Mouse (Mus musculus): ENCODE measurements around the gene Clec2g. TPM values are rescaled to one million over a fixed set of nuclear protein-coding genes. Genes with fewer than 3 reads are reported as not detected.
"Not testable (repeated sequence)": the region's sequence is repeated elsewhere in the genome, so short reads cannot be mapped to it uniquely, and the experiment has no call there.

Clec2g gene
- polyA plus RNA-seq, 1 experiment from 2014 or later = not detected

- no peaks in the 10 kb centered on the region for H3K9me3 ChIP-seq (replicated peaks)
- H3K36me3 ChIP-seq = no peaks in the 10 kb centered on the region
- no peaks in the 10 kb centered on the region for H3K4me1 ChIP-seq
- no peak overlapping the region for H3K9ac ChIP-seq (replicated peaks)
- no peak overlapping the region for H3K4me3 ChIP-seq (replicated peaks)
- no peak for ATAC-seq (ENCODE audit: low FRiP score)
- WGBS = 84% methylated on average over 5 of the region's 5 CpGs
- no peak overlapping the region for H3K4me2 ChIP-seq
- no peaks in the 10 kb centered on the region for H3K27me3 ChIP-seq (replicated peaks)
- H3K27ac ChIP-seq (replicated peaks) = no peak overlapping the region
These were observed 7.7 kb downstream of the Clec2g start for GRCm38 (mm10) chr6:128941646-128942421.

GRCm38 (mm10) chr6:128945564-128945963, 11.4 kb downstream of the Clec2g start:
- H3K9me3 ChIP-seq (replicated peaks) = no peaks in the 10 kb centered on the region
- no peak overlapping the region for H3K9ac ChIP-seq (replicated peaks)
- no peak overlapping the region for H3K4me3 ChIP-seq (replicated peaks)
- no peaks in the 10 kb centered on the region for H3K4me1 ChIP-seq
- no peaks in the 10 kb centered on the region for H3K27me3 ChIP-seq (replicated peaks)
- no peak overlapping the region for H3K4me2 ChIP-seq
- H3K36me3 ChIP-seq = no peaks in the 10 kb centered on the region
- 89% methylated on average over 3 of the region's 3 CpGs for WGBS
- no peak for ATAC-seq (ENCODE audit: low FRiP score)
- H3K27ac ChIP-seq (replicated peaks) = no peak overlapping the region

- ATAC-seq (ENCODE audit: low FRiP score) = no peak
- Histone ChIP-seq H3K4me2 (no peak overlapping the region), H3K4me1 (no peaks in the 10 kb centered on the region), H3K36me3 (no peaks in the 10 kb centered on the region), H3K4me3 (replicated peaks) (no peak overlapping the region), H3K27me3 (replicated peaks) (no peaks in the 10 kb centered on the region), H3K27ac (replicated peaks) (no peak overlapping the region), H3K9me3 (replicated peaks) (no peaks in the 10 kb centered on the region), H3K9ac (replicated peaks) (no peak overlapping the region)
- WGBS = 100% methylated on average over 1 of the region's 1 CpGs
These were observed 26.9 kb downstream of the Clec2g start for GRCm38 (mm10) chr6:128961110-128961509.

GRCm38 (mm10) chr6:128962108-128962507, 27.9 kb downstream of the Clec2g start:
- H3K27me3 ChIP-seq (replicated peaks); H3K4me1 ChIP-seq; H3K36me3 ChIP-seq; H3K9me3 ChIP-seq (replicated peaks); H3K9ac ChIP-seq (replicated peaks); ATAC-seq (ENCODE audit: low FRiP score); H3K4me2 ChIP-seq; H3K27ac ChIP-seq (replicated peaks); H3K4me3 ChIP-seq (replicated peaks): not testable (repeated sequence)
- 83% methylated on average over 2 of the region's 2 CpGs for WGBS

GRCm38 (mm10) chr6:128964519-128964918, 30.3 kb downstream of the Clec2g start:
- Histone ChIP-seq H3K36me3 (no peaks in the 10 kb centered on the region), H3K4me1 (no peaks in the 10 kb centered on the region), H3K9ac (replicated peaks) (no peak overlapping the region), H3K27ac (replicated peaks) (no peak overlapping the region), H3K9me3 (replicated peaks) (no peaks in the 10 kb centered on the region), H3K4me2 (no peak overlapping the region), H3K27me3 (replicated peaks) (no peaks in the 10 kb centered on the region), H3K4me3 (replicated peaks) (no peak overlapping the region)
- no peak for ATAC-seq (ENCODE audit: low FRiP score)

GRCm38 (mm10) chr6:128968463-128968862, 34.3 kb downstream of the Clec2g start:
- Histone ChIP-seq H3K4me1 (no peaks in the 10 kb centered on the region), H3K27me3 (replicated peaks) (no peaks in the 10 kb centered on the region), H3K4me2 (no peak overlapping the region), H3K36me3 (no peaks in the 10 kb centered on the region), H3K27ac (replicated peaks) (no peak overlapping the region), H3K9me3 (replicated peaks) (no peaks in the 10 kb centered on the region), H3K9ac (replicated peaks) (no peak overlapping the region), H3K4me3 (replicated peaks) (no peak overlapping the region)
- ATAC-seq (ENCODE audit: low FRiP score) = no peak

- Histone ChIP-seq H3K27me3 (replicated peaks) (no peaks in the 10 kb centered on the region), H3K9ac (replicated peaks) (no peak overlapping the region), H3K9me3 (replicated peaks) (no peaks in the 10 kb centered on the region), H3K27ac (replicated peaks) (no peak overlapping the region), H3K4me1 (no peaks in the 10 kb centered on the region), H3K36me3 (no peaks in the 10 kb centered on the region), H3K4me2 (no peak overlapping the region), H3K4me3 (replicated peaks) (no peak overlapping the region)
- WGBS = 96% methylated on average over 1 of the region's 1 CpGs
- ATAC-seq (ENCODE audit: low FRiP score) = no peak
These were observed 35.6 kb downstream of the Clec2g start for GRCm38 (mm10) chr6:128969741-128970140.

GRCm38 (mm10) chr6:128970508-128971393, 36.6 kb downstream of the Clec2g start:
- ATAC-seq (ENCODE audit: low FRiP score); H3K27ac ChIP-seq (replicated peaks); H3K4me1 ChIP-seq; H3K9me3 ChIP-seq (replicated peaks); H3K4me3 ChIP-seq (replicated peaks); H3K9ac ChIP-seq (replicated peaks); H3K36me3 ChIP-seq; H3K4me2 ChIP-seq; H3K27me3 ChIP-seq (replicated peaks): not testable (repeated sequence)
- 98% methylated on average over 20 of the region's 20 CpGs for WGBS

GRCm38 (mm10) chr6:128971394-128972039, 37.3 kb downstream of the Clec2g start:
- ATAC-seq (ENCODE audit: low FRiP score) = no peak
- Histone ChIP-seq H3K4me2 (no peak overlapping the region), H3K36me3 (no peaks in the 10 kb centered on the region), H3K27me3 (replicated peaks) (no peaks in the 10 kb centered on the region), H3K9ac (replicated peaks) (no peak overlapping the region), H3K4me3 (replicated peaks) (no peak overlapping the region), H3K27ac (replicated peaks) (no peak overlapping the region), H3K4me1 (no peaks in the 10 kb centered on the region), H3K9me3 (replicated peaks) (no peaks in the 10 kb centered on the region)
- WGBS = 60% methylated on average over 1 of the region's 1 CpGs

- no peak for ATAC-seq (ENCODE audit: low FRiP score)
- H3K4me3 ChIP-seq (replicated peaks) = no peak overlapping the region
- H3K36me3 ChIP-seq = no peaks in the 10 kb centered on the region
- H3K27ac ChIP-seq (replicated peaks) = no peak overlapping the region
- no peaks in the 10 kb centered on the region for H3K4me1 ChIP-seq
- H3K27me3 ChIP-seq (replicated peaks) = no peaks in the 10 kb centered on the region
- no peak overlapping the region for H3K9ac ChIP-seq (replicated peaks)
- H3K4me2 ChIP-seq = no peak overlapping the region
- 91% methylated on average over 2 of the region's 2 CpGs for WGBS
- H3K9me3 ChIP-seq (replicated peaks) = no peaks in the 10 kb centered on the region
These were observed 38.0 kb downstream of the Clec2g start for GRCm38 (mm10) chr6:128972156-128972555.

- Histone ChIP-seq H3K4me2 (no peak overlapping the region), H3K27me3 (replicated peaks) (no peaks in the 10 kb centered on the region), H3K27ac (replicated peaks) (no peak overlapping the region), H3K4me3 (replicated peaks) (no peak overlapping the region), H3K36me3 (no peaks in the 10 kb centered on the region), H3K4me1 (no peaks in the 10 kb centered on the region), H3K9ac (replicated peaks) (no peak overlapping the region), H3K9me3 (replicated peaks) (no peaks in the 10 kb centered on the region)
- ATAC-seq (ENCODE audit: low FRiP score) = no peak
- 91% methylated on average over 5 of the region's 5 CpGs for WGBS
These were observed 38.7 kb downstream of the Clec2g start for GRCm38 (mm10) chr6:128972687-128973438.

Data from neural tube, embryonic 15.5 days (tissue).